Mouse (Mus musculus): ENCODE measurements at regions not wholly inside any gene's neighbourhood (a gene's known extent, or its start where the extent isn't known, plus 50 kb on each side); places are given as distances from the start of the nearest gene placed in this dataset.

GRCm38 (mm10) chr4:46257061-46257795 lies 61.1 kb upstream of the Xpa start:
- in situ Hi-C loops (cut with MboI; ENCODE audit: low sequenced_read_pairs in 2 of 2, unreplicated experiment in 2 of 2) = no loop called here
- Histone ChIP-seq H3K9me3 (ENCODE audit: control insufficient read depth, insufficient read depth, low read depth, low read length) (no peaks in the 10 kb centered on the region), H3K27ac (ENCODE audit: insufficient read depth, low read depth, low read length, poor library complexity, severe bottlenecking) (no peak overlapping the region), H3K36me3 (ENCODE audit: control insufficient read depth, insufficient read depth, low read length, poor library complexity, severe bottlenecking) (no peaks in the 10 kb centered on the region), H3K4me3 (ENCODE audit: insufficient read depth in 1 of 2, low read depth in 1 of 2, low read length in 2 of 2, poor library complexity in 1 of 2, severe bottlenecking in 1 of 2) (no peak overlapping the region), H3K9ac (ENCODE audit: insufficient read depth, low read depth, low read length, poor library complexity, severe bottlenecking) (no peak overlapping the region), H3K4me1 (ENCODE audit: control insufficient read depth in 2 of 2, insufficient read depth in 2 of 2, low read length in 2 of 2, poor library complexity in 1 of 2) (no peaks in the 10 kb centered on the region)
- TF ChIP-seq ZNF384 (IDR thresholded peaks at IDR 0.05; ENCODE audit: low read depth, low read length) (no peak), HCFC1 (IDR thresholded peaks at IDR 0.05; ENCODE audit: borderline replicate concordance, insufficient read depth, low read length) (no peak), MAFK (IDR thresholded peaks at IDR 0.05; ENCODE audit: insufficient read depth, low read depth, low read length) (no peak), CHD2 (IDR thresholded peaks at IDR 0.05; ENCODE audit: low read depth, low read length) (no peak), ZC3H11A (IDR thresholded peaks at IDR 0.05; ENCODE audit: borderline replicate concordance, low read depth, low read length) (no peak)
- no peak for DNase-seq (ENCODE audit: low read depth, low spot score)

DNA sequence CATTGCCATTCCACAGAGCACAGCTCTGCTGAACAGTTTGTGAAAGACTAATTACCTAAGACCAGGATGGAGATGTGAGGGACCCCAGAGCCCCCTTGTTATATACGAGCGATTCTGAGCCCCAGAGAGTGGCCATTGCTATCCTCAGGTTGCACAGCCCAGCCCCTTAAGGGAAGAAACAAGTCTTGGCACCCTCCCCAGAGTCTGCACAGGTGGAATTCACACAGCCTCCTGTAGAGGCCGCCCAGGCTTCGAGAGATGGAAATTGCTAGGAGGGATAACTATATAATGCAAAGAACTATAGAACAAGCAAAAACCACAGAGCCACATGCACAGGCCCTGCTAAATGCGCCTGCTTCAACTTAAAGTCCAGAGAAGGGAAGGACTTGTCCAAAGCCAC lies 62.7 kb upstream of the Xpa start:
- H3K36me3 ChIP-seq (ENCODE audit: control insufficient read depth, insufficient read depth, low read length, poor library complexity, severe bottlenecking) = no peaks in the 10 kb centered on the region
- no peaks in the 10 kb centered on the region for H3K4me1 ChIP-seq (ENCODE audit: control insufficient read depth in 2 of 2, insufficient read depth in 2 of 2, low read length in 2 of 2, poor library complexity in 1 of 2)
- H3K4me3 ChIP-seq (ENCODE audit: insufficient read depth in 1 of 2, low read depth in 1 of 2, low read length in 2 of 2, poor library complexity in 1 of 2, severe bottlenecking in 1 of 2) = no peak overlapping the region
- no peaks in the 10 kb centered on the region for H3K9me3 ChIP-seq (ENCODE audit: control insufficient read depth, insufficient read depth, low read depth, low read length)
- DNase-seq (ENCODE audit: low read depth, low spot score) = no peak
- no peak overlapping the region for H3K9ac ChIP-seq (ENCODE audit: insufficient read depth, low read depth, low read length, poor library complexity, severe bottlenecking)
- TF ChIP-seq HCFC1 (IDR thresholded peaks at IDR 0.05; ENCODE audit: borderline replicate concordance, insufficient read depth, low read length) (no peak), ZNF384 (IDR thresholded peaks at IDR 0.05; ENCODE audit: low read depth, low read length) (no peak), MAFK (IDR thresholded peaks at IDR 0.05; ENCODE audit: insufficient read depth, low read depth, low read length) (no peak), CHD2 (IDR thresholded peaks at IDR 0.05; ENCODE audit: low read depth, low read length) (no peak), ZC3H11A (IDR thresholded peaks at IDR 0.05; ENCODE audit: borderline replicate concordance, low read depth, low read length) (no peak)
- no peak overlapping the region for H3K27ac ChIP-seq (ENCODE audit: insufficient read depth, low read depth, low read length, poor library complexity, severe bottlenecking)
- in situ Hi-C loops (cut with MboI; ENCODE audit: low sequenced_read_pairs in 2 of 2, unreplicated experiment in 2 of 2) = no loop called here

GRCm38 (mm10) chr4:46268564-46269247 lies 72.6 kb upstream of the Xpa start:
- H3K9ac ChIP-seq (ENCODE audit: insufficient read depth, low read depth, low read length, poor library complexity, severe bottlenecking) = no peak overlapping the region
- in situ Hi-C loops (cut with MboI; ENCODE audit: low sequenced_read_pairs in 2 of 2, unreplicated experiment in 2 of 2) = no loop called here
- no peaks in the 10 kb centered on the region for H3K4me1 ChIP-seq (ENCODE audit: control insufficient read depth in 2 of 2, insufficient read depth in 2 of 2, low read length in 2 of 2, poor library complexity in 1 of 2)
- no peak for DNase-seq (ENCODE audit: low read depth, low spot score)
- no peaks in the 10 kb centered on the region for H3K9me3 ChIP-seq (ENCODE audit: control insufficient read depth, insufficient read depth, low read depth, low read length)
- H3K27ac ChIP-seq (ENCODE audit: insufficient read depth, low read depth, low read length, poor library complexity, severe bottlenecking) = no peak overlapping the region
- no peak for TF ChIP-seq ZNF384 (IDR thresholded peaks at IDR 0.05; ENCODE audit: low read depth, low read length)
- TF ChIP-seq HCFC1 (IDR thresholded peaks at IDR 0.05; ENCODE audit: borderline replicate concordance, insufficient read depth, low read length) = no peak
- TF ChIP-seq CHD2 (IDR thresholded peaks at IDR 0.05; ENCODE audit: low read depth, low read length) = no peak
- TF ChIP-seq MAFK (IDR thresholded peaks at IDR 0.05; ENCODE audit: insufficient read depth, low read depth, low read length) = no peak
- TF ChIP-seq ZC3H11A (IDR thresholded peaks at IDR 0.05; ENCODE audit: borderline replicate concordance, low read depth, low read length) = no peak
- H3K36me3 ChIP-seq (ENCODE audit: control insufficient read depth, insufficient read depth, low read length, poor library complexity, severe bottlenecking) = no peaks in the 10 kb centered on the region
- no peak overlapping the region for H3K4me3 ChIP-seq (ENCODE audit: insufficient read depth in 1 of 2, low read depth in 1 of 2, low read length in 2 of 2, poor library complexity in 1 of 2, severe bottlenecking in 1 of 2)

DNA sequence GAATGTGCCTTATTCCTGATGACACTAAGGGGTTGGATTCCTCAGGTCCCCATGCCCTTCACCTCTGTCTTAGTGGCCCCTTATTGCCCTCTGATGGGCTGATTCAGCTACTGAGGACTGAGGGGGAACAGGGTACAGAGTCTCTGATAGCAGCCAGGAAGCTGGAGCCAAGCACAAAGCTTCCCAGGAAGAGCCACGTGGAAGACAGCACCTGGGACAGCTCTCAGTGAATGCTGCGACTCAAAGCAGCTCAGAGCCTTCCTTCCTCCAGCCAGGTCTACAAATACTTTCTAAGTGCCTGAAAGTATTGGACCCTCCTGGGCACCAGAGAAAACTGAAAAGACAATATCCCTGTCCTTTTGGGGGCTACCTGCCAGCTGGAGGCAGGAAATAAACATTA lies 72.3 kb upstream of the Foxe1 start:
- no peak overlapping the region for H3K27ac ChIP-seq (ENCODE audit: insufficient read depth, low read depth, low read length, poor library complexity, severe bottlenecking)
- H3K9ac ChIP-seq (ENCODE audit: insufficient read depth, low read depth, low read length, poor library complexity, severe bottlenecking) = no peak overlapping the region
- H3K9me3 ChIP-seq (ENCODE audit: control insufficient read depth, insufficient read depth, low read depth, low read length) = no peaks in the 10 kb centered on the region
- H3K4me3 ChIP-seq (ENCODE audit: insufficient read depth in 1 of 2, low read depth in 1 of 2, low read length in 2 of 2, poor library complexity in 1 of 2, severe bottlenecking in 1 of 2) = no peak overlapping the region
- in situ Hi-C loops (cut with MboI; ENCODE audit: low sequenced_read_pairs in 2 of 2, unreplicated experiment in 2 of 2) = no loop called here
- H3K4me1 ChIP-seq (ENCODE audit: control insufficient read depth in 2 of 2, insufficient read depth in 2 of 2, low read length in 2 of 2, poor library complexity in 1 of 2) = no peaks in the 10 kb centered on the region
- TF ChIP-seq ZC3H11A (IDR thresholded peaks at IDR 0.05; ENCODE audit: borderline replicate concordance, low read depth, low read length) = no peak
- TF ChIP-seq CHD2 (IDR thresholded peaks at IDR 0.05; ENCODE audit: low read depth, low read length) = no peak
- no peak for TF ChIP-seq HCFC1 (IDR thresholded peaks at IDR 0.05; ENCODE audit: borderline replicate concordance, insufficient read depth, low read length)
- TF ChIP-seq ZNF384 (IDR thresholded peaks at IDR 0.05; ENCODE audit: low read depth, low read length) = no peak
- no peak for TF ChIP-seq MAFK (IDR thresholded peaks at IDR 0.05; ENCODE audit: insufficient read depth, low read depth, low read length)
- no peak for DNase-seq (ENCODE audit: low read depth, low spot score)
- H3K36me3 ChIP-seq (ENCODE audit: control insufficient read depth, insufficient read depth, low read length, poor library complexity, severe bottlenecking) = no peaks in the 10 kb centered on the region
